Mouse (Mus musculus) testis, postnatal 10 days (tissue): Measurements from ENCODE around the gene Jag1.

Experiments used
- DNase-seq: peaks from one replicate; pipeline ENCODE4 v3.0.0; 2021; ENCODE audit warnings: low spot score

Gene Jag1

DNA sequence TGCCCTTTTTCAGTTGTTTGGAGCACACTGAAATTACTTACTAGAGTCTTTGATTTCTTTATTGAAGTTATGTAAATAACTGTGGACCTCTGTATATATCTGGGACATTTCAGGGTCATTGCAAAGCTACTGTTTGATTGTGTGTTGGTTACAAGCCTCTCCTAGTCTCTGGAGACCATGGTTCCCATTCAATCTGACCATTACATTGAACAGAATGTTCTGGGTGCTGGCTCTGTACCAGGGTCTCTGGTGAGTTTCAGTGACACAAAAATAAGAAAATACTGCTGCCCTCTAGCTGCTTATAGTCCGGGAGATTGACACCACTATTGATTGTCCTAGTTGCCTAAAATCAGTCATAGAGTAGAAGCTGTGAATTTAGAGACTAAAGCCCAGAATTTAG, 66.5 kb downstream of the Jag1 start:
- no peak for DNase-seq

GRCm38 (mm10) chr2:137049367-137049766, 67.1 kb downstream of the Jag1 start:
- no peak for DNase-seq

GRCm38 (mm10) chr2:137044122-137044521, 72.3 kb downstream of the Jag1 start:
- no peak for DNase-seq
